In genomic region chr11:118317129-118317528, GRCm38 (mm10) we compare ENCODE assay signal across 9 mouse cellular contexts. TPM values are rescaled to one million over a fixed set of nuclear protein-coding genes. Genes with fewer than 3 reads are reported as not detected.
DNase-seq lines count a peak whose midpoint lies in the region; ATAC-seq lines count a peak whose summit lies in the region.
"Had no signal": no experiment of that assay in that cellular context is flagged by ENCODE, and none has a peak within 500 bp of the region (broad histone marks: within the 10 kb centered on the region; RNA-seq: fewer than 3 reads in every experiment).

No protein-coding gene starts in this region.

- no peak for ATAC-seq in heart, embryonic 13.5 days (ENCODE audit: extremely low read depth, insufficient number of reproducible peaks, low FRiP score, low TSS enrichment)

- peak; percentile 46 to 47 for DNase-seq in left cerebral cortex, postnatal 10 days (ENCODE audit: extremely low spot score in 1 of 2, low spot score in 2 of 2)
- no peak for DNase-seq in left cerebral cortex, adult 8-10 months (ENCODE audit: low spot score in 2 of 2)
- DNase-seq in R1 (ENCODE audit: low read depth, low spot score): peak; percentile 85
- DNase-seq in cerebellum, postnatal 10 days: peak; percentile 78 to 87
- DNase-seq in kidney, postnatal 36 days: peak; percentile 31 to 54
- DNase-seq in lung, postnatal 4 days: peak; percentile 27 to 65
- peak; percentile 19 for DNase-seq in yolk sac, embryonic 10.5 days (ENCODE audit: low spot score)

- peaks cover 72% of the 10 kb centered on the region for H3K36me3 ChIP-seq in heart, embryonic 13.5 days

- no peaks in the 10 kb centered on the region for H3K27me3 ChIP-seq in heart, embryonic 13.5 days (replicated peaks)
- H3K27me3 ChIP-seq: neural tube, embryonic 13.5 days had no signal

- peaks cover 17% of the 10 kb centered on the region for H3K4me1 ChIP-seq in heart, embryonic 13.5 days

- no peak overlapping the region for H3K4me3 ChIP-seq in heart, embryonic 13.5 days
- H3K4me3 ChIP-seq: neural tube, embryonic 13.5 days had no signal

- 0 out of 2 replicates have a peak overlapping the region, but pooled peaks have one; percentile 7 for H3K9ac ChIP-seq in heart, embryonic 13.5 days
- H3K9ac ChIP-seq: neural tube, embryonic 13.5 days had no signal

- H3K4me2 ChIP-seq in heart, embryonic 13.5 days: no peak overlapping the region
- H3K4me2 ChIP-seq: neural tube, embryonic 13.5 days had no signal

- intact Hi-C loops in left cerebral cortex, postnatal 10 days (cut with DNase I): loop anchor here (5.0 kb wide), 1 partner anchor 40 kb away; the partner anchor contains the start of gene Timp2

- 13% methylated on average over 7 of the region's 7 CpGs for WGBS in heart, embryonic 13.5 days

- H3K9me3 ChIP-seq in heart, embryonic 13.5 days: no peaks in the 10 kb centered on the region
- H3K9me3 ChIP-seq: neural tube, embryonic 13.5 days had no signal

- H3K27ac ChIP-seq in heart, embryonic 13.5 days (replicated peaks): peak overlapping the region; percentile 42; the same call in 1 of the 2 replicates
- H3K27ac ChIP-seq: neural tube, embryonic 13.5 days had no signal

RNA-seq across cellular contexts. Expression of gene Cep295nl, which starts 25.2 kb away (rescaled TPM):
- 1 to 10 TPM; 1.3 to 1.7 TPM for total RNA-seq in left cerebral cortex, postnatal 10 days (2021)
- 1 to 10 TPM in 3 of 4 experiments, under 1 TPM in 1; 0.98 to 3.2 (median 1.5) TPM for total RNA-seq in left cerebral cortex, adult 8-10 months (2022)
- polyA plus RNA-seq in heart, embryonic 13.5 days (2015; fragmentation: Nextera tagmentation; extraction: Ambion mirVana): 0.15 and 0.27 TPM in 2 replicates

RNA-seq across cellular contexts. Expression of gene Usp36, which starts 27.1 kb away (rescaled TPM):
- total RNA-seq in left cerebral cortex, postnatal 10 days (2021): 10 to 100 TPM; 24.9 to 27.4 TPM
- 10 to 100 TPM; 29.6 to 33.3 (median 30.1) TPM for total RNA-seq in left cerebral cortex, adult 8-10 months (2022)
- polyA plus RNA-seq in heart, embryonic 13.5 days (2015; fragmentation: Nextera tagmentation; extraction: Ambion mirVana): 12.8 and 13.4 TPM in 2 replicates

RNA-seq across cellular contexts. Expression of gene Timp2, which starts 38.4 kb away (rescaled TPM):
- total RNA-seq in left cerebral cortex, postnatal 10 days (2021): 100 to 1,000 TPM; 333 to 340 TPM
- total RNA-seq in left cerebral cortex, adult 8-10 months (2022): 100 to 1,000 TPM; 239 to 259 (median 249) TPM
- 61.0 and 63.6 TPM in 2 replicates for polyA plus RNA-seq in heart, embryonic 13.5 days (2015; fragmentation: Nextera tagmentation; extraction: Ambion mirVana)

Comparison
In these comparisons a context has a peak if more than half of its experiments do, and no peak if none do; other contexts are left out.
1. DNase-seq: peak in left cerebral cortex, postnatal 10 days (2 of 2), R1 (single experiment), cerebellum, postnatal 10 days (2 of 2), kidney, postnatal 36 days (2 of 2), lung, postnatal 4 days (2 of 2) and yolk sac, embryonic 10.5 days (single experiment); none in left cerebral cortex, adult 8-10 months (0 of 2).